Mouse (Mus musculus) neural tube, embryonic 10.5 days (tissue): ENCODE data around the gene Tspan9.
A peak's percentile ranks its signal among the peaks of the same experiment; 100 is the strongest.

Experiments
- DNase-seq: peaks from one replicate; pipeline ENCODE4 v3.0.0-alpha.2; 2017; ENCODE audit warnings: low spot score; ENCODE audit errors: extremely low spot score

Gene Tspan9

GRCm38 (mm10) chr6:127932697-127933096 lies 210.7 kb downstream of the Tspan9 start:
- DNase-seq, result peak; percentile 39

- DNase-seq, result no peak
Measured at GRCm38 (mm10) chr6:127928682-127929081, 214.7 kb downstream of the Tspan9 start.

- DNase-seq, result no peak
Measured at GRCm38 (mm10) chr6:127925915-127926314, 217.5 kb downstream of the Tspan9 start.

- no peak for DNase-seq
Measured at GRCm38 (mm10) chr6:127924750-127925149, 218.6 kb downstream of the Tspan9 start.

- DNase-seq, result no peak
Measured at GRCm38 (mm10) chr6:127923296-127923695, 220.1 kb downstream of the Tspan9 start.

- no peak for DNase-seq
Measured at GRCm38 (mm10) chr6:127921996-127922395, 221.4 kb downstream of the Tspan9 start.

GRCm38 (mm10) chr6:127920652-127921051 lies 222.7 kb downstream of the Tspan9 start:
- DNase-seq, result peak; percentile 83

- no peak for DNase-seq
Measured at GRCm38 (mm10) chr6:127919491-127919890, 223.9 kb downstream of the Tspan9 start.

- DNase-seq, result no peak
Measured at GRCm38 (mm10) chr6:127917712-127918111, 225.7 kb downstream of the Tspan9 start.

GRCm38 (mm10) chr6:127916993-127917392 lies 226.4 kb downstream of the Tspan9 start:
- DNase-seq, result no peak

GRCm38 (mm10) chr6:127912938-127913337 lies 230.5 kb downstream of the Tspan9 start:
- DNase-seq, result no peak

GRCm38 (mm10) chr6:127911687-127912086 lies 231.7 kb downstream of the Tspan9 start:
- DNase-seq, result no peak
